7 mouse cellular contexts compared by ENCODE assay signal in genomic region chr4:33124493-33124892, GRCm38 (mm10). TPM values are rescaled to one million over a fixed set of nuclear protein-coding genes. Genes with fewer than 3 reads are reported as not detected.
DNase-seq lines count a peak whose midpoint lies in the region; TF ChIP-seq lines count a peak whose summit lies in the region.

No protein-coding gene starts in this region.

- TF ChIP-seq CTCF in spleen, adult 2 months (IDR thresholded peaks at IDR 0.05; ENCODE audit: extremely low read depth, insufficient read depth, insufficient read length, insufficient replicate concordance) = peak; percentile 40; the same call in 1 of the 2 replicates

- H3K4me3 ChIP-seq in spleen, adult 2 months (ENCODE audit: extremely low read depth, insufficient read depth, insufficient read length) = no peak overlapping the region

- H3K36me3 ChIP-seq in spleen, adult 2 months (ENCODE audit: control insufficient read depth, insufficient read depth, low read length) = no peaks in the 10 kb centered on the region

- H3K27ac ChIP-seq in spleen, adult 2 months (ENCODE audit: insufficient read depth, low read length) = no peak overlapping the region

- 20% methylated on average over 6 of the region's 6 CpGs for WGBS in spleen, adult 2 months

- no peaks in the 10 kb centered on the region for H3K4me1 ChIP-seq in spleen, adult 2 months (ENCODE audit: control insufficient read depth, insufficient read depth, insufficient read length)

- no peak for TF ChIP-seq POLR2A in spleen, adult 2 months (IDR thresholded peaks at IDR 0.05; ENCODE audit: low read depth, low read length)

- H3K27me3 ChIP-seq in spleen, adult 2 months (ENCODE audit: control insufficient read depth, insufficient read depth, low read length) = no peaks in the 10 kb centered on the region

- peak; percentile 39 for DNase-seq in urinary bladder, postnatal 14 days (ENCODE audit: low spot score)
- DNase-seq in urinary bladder, postnatal 10 days (ENCODE audit: low spot score) = no peak
- DNase-seq in adrenal gland, adult 8-10 months = peak; percentile 13
- peak; percentile 44 for DNase-seq in embryo, embryonic 10.5 days (ENCODE audit: low spot score)
- DNase-seq in kidney, adult 9 months = peak; percentile 49
- DNase-seq in lung, adult 18-20 months = peak; percentile 11 to 33
- DNase-seq in spleen, adult 2 months (ENCODE audit: low read depth in 1 of 2, low spot score in 2 of 2) = peak in 1 of 2 experiments; percentile 49

RNA-seq across cellular contexts. Expression of gene Gabrr1, which starts 7.8 kb away (rescaled TPM):
- total RNA-seq in adrenal gland, adult 8-10 months (2022) = under 1 TPM in 3 of 4 experiments, not detected in 1; 0.14 to 0.17 (median 0.15) TPM
- not detected in 2 replicates for polyA plus RNA-seq in spleen, adult 2 months (2012; rRNA removed)
